Mouse (Mus musculus) intestine, postnatal 0 days (tissue): ENCODE results near the gene Zfp874a. TPM values are rescaled to one million over a fixed set of nuclear protein-coding genes. Genes with fewer than 3 reads are reported as not detected.
"Not testable (repeated sequence)": the region's sequence is repeated elsewhere in the genome, so short reads cannot be mapped to it uniquely, and the experiment has no call there.

Experiments used
- ATAC-seq: fragments of 200-750 bp; cut with Nextera tagmentation; 2 replicates; pipeline ENCODE4 v1.8.0; 2017; ENCODE audit warnings: mild to moderate bottlenecking, moderate TSS enrichment, moderate library complexity
- H3K27ac ChIP-seq: fragments of 300-500 bp; sonication (generic); 2 replicates; pipeline ENCODE4 v1.5.1; 2014; ENCODE audit warnings: mild to moderate bottlenecking, low read depth, low read length, moderate library complexity
- H3K27me3 ChIP-seq: fragments of 300-500 bp; sonication (generic); replicated peaks from 2 replicates; pipeline ENCODE4 v1.6.1; 2014; ENCODE audit warnings: low read length, mixed read lengths; ENCODE audit not compliant: control insufficient read depth, insufficient read depth
- H3K36me3 ChIP-seq: fragments of 300-500 bp; sonication (generic); 2 replicates; pipeline ENCODE4 v1.6.1; 2014; ENCODE audit warnings: mild to moderate bottlenecking, moderate library complexity; ENCODE audit not compliant: control insufficient read depth, insufficient read depth
- H3K4me1 ChIP-seq: fragments of 300-500 bp; sonication (generic); replicated peaks from 2 replicates; pipeline ENCODE4 v1.6.1; 2014; ENCODE audit warnings: antibody characterized with exemption, low read length, mixed read lengths; ENCODE audit not compliant: control insufficient read depth, insufficient read depth
- H3K4me2 ChIP-seq: fragments of 300-500 bp; sonication (generic); replicated peaks from 2 replicates; pipeline ENCODE4 v1.6.1; 2014; ENCODE audit warnings: low read depth, mild to moderate bottlenecking, moderate library complexity
- H3K4me3 ChIP-seq: fragments of 300-500 bp; sonication (generic); 2 replicates; pipeline ENCODE4 v1.5.1; 2014; ENCODE audit warnings: low read depth, low read length
- H3K9ac ChIP-seq: fragments of 300-500 bp; sonication (generic); 2 replicates; pipeline ENCODE4 v1.6.1; 2014; ENCODE audit warnings: mild to moderate bottlenecking, low read depth, low read length
- H3K9me3 ChIP-seq: fragments of 300-500 bp; sonication (generic); 2 replicates; pipeline ENCODE4 v1.6.1; 2016; ENCODE audit warnings: mixed run types; ENCODE audit not compliant: control insufficient read depth
- CTCF ChIP-seq: sonication (generic); IDR thresholded peaks from 2 replicates; pipeline ENCODE4 v1.5.1; 2016; ENCODE audit warnings: low read depth, mild to moderate bottlenecking, control low read depth, antibody characterized with exemption, moderate library complexity
- WGBS: fragments of 180-500 bp; shearing (Covaris S2); extraction: QIAGEN DNeasy Blood & Tissue Kit; methylation state at CpG from one replicate; pipeline ENCODE4 v1.1.7; 2014; 5-methylcytosine and 5-hydroxymethylcytosine counted together
- polyA plus RNA-seq: library from polyadenylated mRNA; unstranded; fragments of >200 nt; fragmentation: Nextera tagmentation; extraction: Ambion mirVana; gene quantifications from 2 replicates; pipeline ENCODE4 v1.2.1, GENCODE M21; 2015

Gene Zfp874a
- polyA plus RNA-seq, 1 experiment from 2014 or later = 3.2 TPM

GRCm38 (mm10) chr13:67415759-67416158 is 35.7 kb downstream of the Zfp874a start:
- no peak for TF ChIP-seq CTCF

DNA sequence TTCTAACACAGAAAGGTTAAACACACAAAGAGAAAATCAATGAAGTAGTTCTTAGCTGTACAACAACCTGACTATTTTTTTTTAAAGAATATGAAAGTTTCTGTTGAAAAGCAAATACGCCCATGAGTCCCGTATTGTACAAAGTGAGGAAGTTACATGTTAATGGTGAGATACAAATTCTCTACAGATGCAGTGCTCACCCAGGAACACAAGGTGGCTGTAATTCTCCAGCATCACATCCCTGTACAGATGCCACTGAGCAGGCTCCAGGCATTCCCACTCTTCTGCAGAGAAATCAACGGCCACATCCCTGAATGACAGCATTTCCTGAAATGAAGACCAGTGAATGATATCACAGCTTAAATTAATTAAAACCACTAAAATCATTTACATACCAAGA is 37.8 kb downstream of the Zfp874a start:
- H3K36me3 ChIP-seq, H3K9me3 ChIP-seq, ATAC-seq, H3K27me3 ChIP-seq, H3K4me1 ChIP-seq, H3K4me2 ChIP-seq, H3K27ac ChIP-seq, H3K9ac ChIP-seq, H3K4me3 ChIP-seq: not testable (repeated sequence)
- peak; percentile 55 for TF ChIP-seq CTCF
- 71% methylated on average over 3 of the region's 3 CpGs for WGBS

More at GRCm38 (mm10) chr13:67415759-67416158, 35.7 kb downstream of the Zfp874a start:
- Histone ChIP-seq H3K9ac (no peak overlapping the region), H3K4me1 (no peaks in the 10 kb centered on the region), H3K36me3 (no peaks in the 10 kb centered on the region), H3K4me3 (no peak overlapping the region), H3K9me3 (no peaks in the 10 kb centered on the region), H3K27ac (no peak overlapping the region), H3K27me3 (no peaks in the 10 kb centered on the region), H3K4me2 (no peak overlapping the region)
- 77% methylated on average over 6 of the region's 6 CpGs for WGBS
- no peak for ATAC-seq

DNA sequence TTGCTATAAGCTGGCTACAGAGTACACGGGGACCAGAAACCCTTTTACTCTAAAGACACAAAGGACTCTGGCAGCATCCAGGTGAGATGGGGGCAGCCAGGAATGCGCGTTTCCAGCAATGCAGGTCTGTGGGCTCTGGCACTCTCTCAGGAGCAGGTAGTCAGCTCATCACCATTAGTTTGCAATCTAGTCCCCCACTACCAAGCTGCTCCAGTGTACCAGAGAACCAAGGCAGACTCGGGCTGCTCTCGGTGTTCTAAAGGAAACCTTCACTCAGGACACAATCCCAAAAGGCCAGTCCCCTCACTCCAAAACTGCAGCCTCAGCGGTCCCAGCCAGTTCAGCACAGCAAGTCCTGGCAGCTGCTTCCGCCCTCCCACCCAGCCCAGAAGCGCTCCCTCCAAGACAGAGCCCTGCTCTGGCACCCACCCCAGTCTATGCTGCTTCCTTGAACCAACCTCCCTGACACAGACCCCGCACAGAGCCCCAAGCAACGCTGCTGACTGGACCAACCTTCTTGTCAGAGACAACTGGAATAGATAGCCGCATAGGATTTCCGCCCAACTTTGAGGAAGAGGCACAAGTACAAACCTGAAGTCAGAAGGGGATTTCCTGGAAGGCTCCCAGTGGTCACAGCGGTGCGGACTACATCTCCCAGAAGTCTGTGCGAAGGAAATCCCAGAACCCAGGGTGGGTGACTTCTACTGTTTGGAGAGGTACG is 52.1 kb downstream of the Zfp874a start, which contains the start of gene Zfp429:
TSS of gene Zfp429 (minus strand) at position 637 of the 721 bp plus-strand sequence.
- peak within 1 kb of the TSS; percentile 66 for H3K4me2 ChIP-seq
- not testable (repeated sequence) for H3K4me1 ChIP-seq, H3K36me3 ChIP-seq, H3K9me3 ChIP-seq, H3K27me3 ChIP-seq
- H3K9ac ChIP-seq = peak within 1 kb of the TSS; percentile 46
- WGBS = 2% methylated on average over 14 of the region's 16 CpGs
- peak within 1 kb of the TSS; percentile 70 for H3K4me3 ChIP-seq
- peak; percentile 91 for ATAC-seq
- H3K27ac ChIP-seq = peak within 1 kb of the TSS; percentile 46; the same call in 1 of the 2 replicates

GRCm38 (mm10) chr13:67376255-67376654 is 75.2 kb downstream of the Zfp874a start:
- TF ChIP-seq CTCF = peak; percentile 20; the same call in 1 of the 2 replicates
- not testable (repeated sequence) for H3K4me3 ChIP-seq, H3K9ac ChIP-seq, ATAC-seq, H3K27me3 ChIP-seq, H3K36me3 ChIP-seq, H3K4me2 ChIP-seq, H3K4me1 ChIP-seq, H3K9me3 ChIP-seq, H3K27ac ChIP-seq
- 68% methylated on average over 3 of the region's 3 CpGs for WGBS

DNA sequence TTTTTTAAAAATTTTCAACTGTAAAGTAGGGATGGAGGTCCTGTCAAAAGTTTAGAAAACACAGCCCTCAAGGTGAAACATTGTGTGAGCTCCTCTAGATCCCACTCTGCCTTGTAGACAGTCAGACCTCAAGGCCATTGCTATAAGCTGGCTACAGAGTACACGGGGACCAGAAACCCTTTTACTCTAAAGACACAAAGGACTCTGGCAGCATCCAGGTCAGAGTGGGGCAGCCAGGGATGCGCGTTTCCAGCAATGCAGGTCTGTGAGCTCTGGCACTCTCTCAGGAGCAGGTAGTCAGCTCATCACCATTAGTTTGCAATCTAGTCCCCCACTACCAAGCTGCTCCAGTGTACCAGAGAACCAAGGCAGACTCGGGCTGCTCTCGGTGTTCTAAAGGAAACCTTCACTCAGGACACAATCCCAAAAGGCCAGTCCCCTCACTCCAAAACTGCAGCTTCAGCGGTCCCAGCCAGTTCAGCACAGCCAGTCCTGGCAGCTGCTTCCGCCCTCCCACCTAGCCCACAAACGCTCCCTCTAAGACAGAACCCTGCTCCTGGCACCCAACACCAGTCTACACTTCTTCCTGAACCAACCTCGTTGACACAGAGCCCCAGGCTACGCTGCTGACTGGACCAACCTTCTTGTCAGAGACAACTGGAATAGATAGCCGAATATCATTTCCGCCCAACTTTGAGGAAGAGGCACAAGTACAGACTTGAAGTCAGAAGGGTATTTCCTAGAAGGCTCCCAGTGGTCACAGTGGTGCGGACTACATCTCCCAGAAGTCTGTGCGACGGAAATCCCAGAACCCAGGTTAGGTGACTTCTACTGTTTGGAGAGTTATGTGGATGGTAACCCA is 76.1 kb downstream of the Zfp874a start, which contains the start of the genes Gm28041 and Zfp456:
TSS of gene Gm28041 (minus strand) at position 684 of the 862 bp plus-strand sequence.
TSS of gene Zfp456 (minus strand) at position 761 of the 862 bp plus-strand sequence.
- H3K27me3 ChIP-seq, H3K9me3 ChIP-seq, H3K36me3 ChIP-seq, H3K4me1 ChIP-seq, H3K27ac ChIP-seq: not testable (repeated sequence)
- WGBS = 12% methylated on average over 13 of the region's 15 CpGs
- Histone ChIP-seq H3K9ac (peak within 1 kb of the TSS; percentile 12; the same call in 1 of the 2 replicates), H3K4me2 (peak within 1 kb of the TSS; percentile 61), H3K4me3 (peak within 1 kb of the TSS; percentile 43)
- ATAC-seq = peak; percentile 95

Other genes with a start within 250 kb of the Zfp874a start
- 0.77 and 1.1 TPM in 2 replicates for gene Zfp458, start 173.2 kb downstream of the Zfp874a start, polyA plus RNA-seq
- 0.27 and 0.46 TPM in 2 replicates for gene Zfp457, start 145.1 kb downstream of the Zfp874a start, polyA plus RNA-seq
- 1.0 and 1.1 TPM in 2 replicates for gene Zfp595, start 119.1 kb downstream of the Zfp874a start, polyA plus RNA-seq
- gene Gm28044, start 91.1 kb downstream of the Zfp874a start, polyA plus RNA-seq = 0.26 TPM in 1 of 2 replicates, not detected in the other
- 0.83 and 0.90 TPM in 2 replicates for gene Zfp953, start 91.0 kb downstream of the Zfp874a start, polyA plus RNA-seq
- gene Gm28041, start 75.9 kb downstream of the Zfp874a start, polyA plus RNA-seq = 0.38 and 0.42 TPM in 2 replicates
- 1.1 and 1.4 TPM in 2 replicates for gene Zfp456, start 75.8 kb downstream of the Zfp874a start, polyA plus RNA-seq
- gene Zfp429, start 51.8 kb downstream of the Zfp874a start, polyA plus RNA-seq = 4.1 and 5.0 TPM in 2 replicates
- gene Zfp459, start 30.2 kb downstream of the Zfp874a start, polyA plus RNA-seq = 1.1 and 1.2 TPM in 2 replicates
- 1.2 and 1.3 TPM in 2 replicates for gene Zfp874b, start 32.6 kb upstream of the Zfp874a start, polyA plus RNA-seq
- 4.1 and 4.7 TPM in 2 replicates for gene Zfp58, start 48.9 kb upstream of the Zfp874a start, polyA plus RNA-seq
- gene Gm26965, start 74.5 kb upstream of the Zfp874a start, polyA plus RNA-seq = not detected in 2 replicates
- gene Zfp87, start 74.6 kb upstream of the Zfp874a start, polyA plus RNA-seq = 23.2 and 23.9 TPM in 2 replicates
- gene Zfp748, start 102.2 kb upstream of the Zfp874a start, polyA plus RNA-seq = 2.9 and 3.7 TPM in 2 replicates
- 1.9 and 2.3 TPM in 2 replicates for gene Zfp729b, start 158.1 kb upstream of the Zfp874a start, polyA plus RNA-seq
- not detected in 2 replicates for gene Gm49345, start 186.1 kb upstream of the Zfp874a start, polyA plus RNA-seq
- gene Zfp729a, start 186.2 kb upstream of the Zfp874a start, polyA plus RNA-seq = 1.8 and 1.9 TPM in 2 replicates
- gene Zfp738, start 235.4 kb upstream of the Zfp874a start, polyA plus RNA-seq = 3.9 and 4.6 TPM in 2 replicates